Mouse (Mus musculus): ENCODE data around the gene Vasn. TPM values are rescaled to one million over a fixed set of nuclear protein-coding genes. Genes with fewer than 3 reads are reported as not detected.

The Vasn gene
- polyA plus RNA-seq, 1 experiment from 2014 or later = 3.0 TPM

- Histone ChIP-seq H3K4me3 (ENCODE audit: low read depth, low read length) (no peak overlapping the region), H3K4me2 (ENCODE audit: low read depth, low read length) (no peak overlapping the region), H3K9ac (ENCODE audit: low read depth, low read length) (no peak overlapping the region), H3K27ac (ENCODE audit: low read length) (no peak overlapping the region), H3K9me3 (replicated peaks; ENCODE audit: control insufficient read depth, low read length) (no peaks in the 10 kb centered on the region), H3K27me3 (ENCODE audit: control insufficient read depth, insufficient read depth, low read depth, low read length) (no peaks in the 10 kb centered on the region), H3K36me3 (ENCODE audit: control insufficient read depth, insufficient read depth) (no peaks in the 10 kb centered on the region; the same call in 1 of the 2 replicates), H3K4me1 (ENCODE audit: control insufficient read depth, low read depth, low read length) (peaks cover 3% of the 10 kb centered on the region)
- no peak for ATAC-seq (ENCODE audit: low read depth)
- 67% methylated on average over 4 of the region's 4 CpGs for WGBS (ENCODE audit: insufficient replicate concordance)
Observed at GRCm38 (mm10) chr16:4616829-4617228, 22.9 kb upstream of the Vasn start.

- peak overlapping the region; percentile 74 for H3K4me2 ChIP-seq (ENCODE audit: low read depth, low read length)
- WGBS (ENCODE audit: insufficient replicate concordance) = 14% methylated on average over 9 of the region's 9 CpGs
- peak overlapping the region; percentile 87 for H3K9ac ChIP-seq (ENCODE audit: low read depth, low read length)
- H3K36me3 ChIP-seq (ENCODE audit: control insufficient read depth, insufficient read depth) = no peaks in the 10 kb centered on the region
- peak; percentile 50 for ATAC-seq (ENCODE audit: low read depth)
- H3K27ac ChIP-seq (ENCODE audit: low read length) = peak overlapping the region; percentile 85
- no peaks in the 10 kb centered on the region for H3K27me3 ChIP-seq (ENCODE audit: control insufficient read depth, insufficient read depth, low read depth, low read length)
- peaks cover 20% of the 10 kb centered on the region for H3K4me1 ChIP-seq (ENCODE audit: control insufficient read depth, low read depth, low read length)
- no peaks in the 10 kb centered on the region for H3K9me3 ChIP-seq (replicated peaks; ENCODE audit: control insufficient read depth, low read length)
- peak overlapping the region; percentile 81 for H3K4me3 ChIP-seq (ENCODE audit: low read depth, low read length)
Observed at GRCm38 (mm10) chr16:4624074-4624473, 15.7 kb upstream of the Vasn start.

GRCm38 (mm10) chr16:4624481-4625110 lies 15.1 kb upstream of the Vasn start, which contains the start of gene Pam16:
TSS of gene Pam16 (minus strand) at chr16:4624988.
- peak; percentile 92 for ATAC-seq (ENCODE audit: low read depth)
- Histone ChIP-seq H3K4me3 (ENCODE audit: low read depth, low read length) (peak within 1 kb of the TSS; percentile 81), H3K9ac (ENCODE audit: low read depth, low read length) (peak within 1 kb of the TSS; percentile 87), H3K27ac (ENCODE audit: low read length) (peak within 1 kb of the TSS; percentile 85), H3K4me1 (ENCODE audit: control insufficient read depth, low read depth, low read length) (peaks cover 20% of the 10 kb centered on the region), H3K36me3 (ENCODE audit: control insufficient read depth, insufficient read depth) (no peaks in the 10 kb centered on the region; the same call in 1 of the 2 replicates), H3K4me2 (ENCODE audit: low read depth, low read length) (peak within 1 kb of the TSS; percentile 74), H3K27me3 (ENCODE audit: control insufficient read depth, insufficient read depth, low read depth, low read length) (no peaks in the 10 kb centered on the region), H3K9me3 (replicated peaks; ENCODE audit: control insufficient read depth, low read length) (no peaks in the 10 kb centered on the region)
- under 1% methylated on average over 56 of the region's 56 CpGs for WGBS (ENCODE audit: insufficient replicate concordance)

GRCm38 (mm10) chr16:4627105-4627504 lies 12.6 kb upstream of the Vasn start:
- H3K9ac ChIP-seq (ENCODE audit: low read depth, low read length) = no peak overlapping the region
- no peaks in the 10 kb centered on the region for H3K9me3 ChIP-seq (replicated peaks; ENCODE audit: control insufficient read depth, low read length)
- no peaks in the 10 kb centered on the region for H3K27me3 ChIP-seq (ENCODE audit: control insufficient read depth, insufficient read depth, low read depth, low read length)
- peaks cover 17% of the 10 kb centered on the region for H3K4me1 ChIP-seq (ENCODE audit: control insufficient read depth, low read depth, low read length)
- 81% methylated on average over 6 of the region's 6 CpGs for WGBS (ENCODE audit: insufficient replicate concordance)
- no peak for ATAC-seq (ENCODE audit: low read depth)
- H3K27ac ChIP-seq (ENCODE audit: low read length) = no peak overlapping the region
- H3K36me3 ChIP-seq (ENCODE audit: control insufficient read depth, insufficient read depth) = no peaks in the 10 kb centered on the region; the same call in 1 of the 2 replicates
- no peak overlapping the region for H3K4me3 ChIP-seq (ENCODE audit: low read depth, low read length)
- H3K4me2 ChIP-seq (ENCODE audit: low read depth, low read length) = no peak overlapping the region

- no peak overlapping the region for H3K4me2 ChIP-seq (ENCODE audit: low read depth, low read length)
- H3K4me1 ChIP-seq (ENCODE audit: control insufficient read depth, low read depth, low read length) = peaks cover 6% of the 10 kb centered on the region
- H3K36me3 ChIP-seq (ENCODE audit: control insufficient read depth, insufficient read depth) = no peaks in the 10 kb centered on the region; the same call in none of the 2 replicates
- no peaks in the 10 kb centered on the region for H3K9me3 ChIP-seq (replicated peaks; ENCODE audit: control insufficient read depth, low read length)
- no peak overlapping the region for H3K9ac ChIP-seq (ENCODE audit: low read depth, low read length)
- ATAC-seq (ENCODE audit: low read depth) = no peak
- H3K4me3 ChIP-seq (ENCODE audit: low read depth, low read length) = no peak overlapping the region
- no peak overlapping the region for H3K27ac ChIP-seq (ENCODE audit: low read length)
- no peaks in the 10 kb centered on the region for H3K27me3 ChIP-seq (ENCODE audit: control insufficient read depth, insufficient read depth, low read depth, low read length)
- 80% methylated on average over 9 of the region's 9 CpGs for WGBS (ENCODE audit: insufficient replicate concordance)
Observed at GRCm38 (mm10) chr16:4628898-4629419, 10.8 kb upstream of the Vasn start.

GRCm38 (mm10) chr16:4629950-4630349 lies 9.8 kb upstream of the Vasn start:
- ATAC-seq (ENCODE audit: low read depth) = peak; percentile 43
- no peaks in the 10 kb centered on the region for H3K27me3 ChIP-seq (ENCODE audit: control insufficient read depth, insufficient read depth, low read depth, low read length)
- no peaks in the 10 kb centered on the region for H3K9me3 ChIP-seq (replicated peaks; ENCODE audit: control insufficient read depth, low read length)
- H3K27ac ChIP-seq (ENCODE audit: low read length) = no peak overlapping the region
- peaks cover 4% of the 10 kb centered on the region for H3K4me1 ChIP-seq (ENCODE audit: control insufficient read depth, low read depth, low read length)
- no peak overlapping the region for H3K4me2 ChIP-seq (ENCODE audit: low read depth, low read length)
- H3K36me3 ChIP-seq (ENCODE audit: control insufficient read depth, insufficient read depth) = no peaks in the 10 kb centered on the region; the same call in none of the 2 replicates
- 19% methylated on average over 6 of the region's 6 CpGs for WGBS (ENCODE audit: insufficient replicate concordance)
- no peak overlapping the region for H3K9ac ChIP-seq (ENCODE audit: low read depth, low read length)
- H3K4me3 ChIP-seq (ENCODE audit: low read depth, low read length) = no peak overlapping the region

- peaks cover 5% of the 10 kb centered on the region for H3K4me1 ChIP-seq (ENCODE audit: control insufficient read depth, low read depth, low read length)
- no peak overlapping the region for H3K27ac ChIP-seq (ENCODE audit: low read length)
- ATAC-seq (ENCODE audit: low read depth) = no peak; the same call in 1 of the 2 replicates
- no peaks in the 10 kb centered on the region for H3K9me3 ChIP-seq (replicated peaks; ENCODE audit: control insufficient read depth, low read length)
- no peaks in the 10 kb centered on the region for H3K27me3 ChIP-seq (ENCODE audit: control insufficient read depth, insufficient read depth, low read depth, low read length)
- H3K4me3 ChIP-seq (ENCODE audit: low read depth, low read length) = no peak overlapping the region
- H3K4me2 ChIP-seq (ENCODE audit: low read depth, low read length) = no peak overlapping the region
- no peak overlapping the region for H3K9ac ChIP-seq (ENCODE audit: low read depth, low read length)
- no peaks in the 10 kb centered on the region; the same call in none of the 2 replicates for H3K36me3 ChIP-seq (ENCODE audit: control insufficient read depth, insufficient read depth)
- WGBS (ENCODE audit: insufficient replicate concordance) = 62% methylated on average over 7 of the region's 7 CpGs
Observed at GRCm38 (mm10) chr16:4632050-4632449, 7.7 kb upstream of the Vasn start.

GRCm38 (mm10) chr16:4633661-4634060 lies 6.1 kb upstream of the Vasn start:
- Histone ChIP-seq H3K4me1 (ENCODE audit: control insufficient read depth, low read depth, low read length) (peaks cover 5% of the 10 kb centered on the region), H3K4me2 (ENCODE audit: low read depth, low read length) (no peak overlapping the region), H3K9me3 (replicated peaks; ENCODE audit: control insufficient read depth, low read length) (no peaks in the 10 kb centered on the region), H3K4me3 (ENCODE audit: low read depth, low read length) (no peak overlapping the region), H3K27ac (ENCODE audit: low read length) (no peak overlapping the region), H3K27me3 (ENCODE audit: control insufficient read depth, insufficient read depth, low read depth, low read length) (no peaks in the 10 kb centered on the region), H3K36me3 (ENCODE audit: control insufficient read depth, insufficient read depth) (no peaks in the 10 kb centered on the region; the same call in none of the 2 replicates), H3K9ac (ENCODE audit: low read depth, low read length) (no peak overlapping the region)
- 86% methylated on average over 3 of the region's 3 CpGs for WGBS (ENCODE audit: insufficient replicate concordance)
- ATAC-seq (ENCODE audit: low read depth) = no peak

- no peak overlapping the region for H3K4me2 ChIP-seq (ENCODE audit: low read depth, low read length)
- no peaks in the 10 kb centered on the region for H3K27me3 ChIP-seq (ENCODE audit: control insufficient read depth, insufficient read depth, low read depth, low read length)
- no peak overlapping the region for H3K27ac ChIP-seq (ENCODE audit: low read length)
- H3K36me3 ChIP-seq (ENCODE audit: control insufficient read depth, insufficient read depth) = no peaks in the 10 kb centered on the region; the same call in 1 of the 2 replicates
- WGBS (ENCODE audit: insufficient replicate concordance) = 78% methylated on average over 9 of the region's 9 CpGs
- H3K9ac ChIP-seq (ENCODE audit: low read depth, low read length) = no peak overlapping the region
- peaks cover 8% of the 10 kb centered on the region for H3K4me1 ChIP-seq (ENCODE audit: control insufficient read depth, low read depth, low read length)
- no peaks in the 10 kb centered on the region for H3K9me3 ChIP-seq (replicated peaks; ENCODE audit: control insufficient read depth, low read length)
- H3K4me3 ChIP-seq (ENCODE audit: low read depth, low read length) = no peak overlapping the region
- no peak for ATAC-seq (ENCODE audit: low read depth)
Observed at GRCm38 (mm10) chr16:4634681-4635080, 5.1 kb upstream of the Vasn start.

Data from liver, embryonic 16.5 days (tissue).